Mouse (Mus musculus): Measurements from ENCODE around the gene Tlx3.

- no peak for TF ChIP-seq CTCF (IDR thresholded peaks at IDR 0.05; ENCODE audit: extremely low read depth, insufficient read length, insufficient replicate concordance, low read depth, low read length)
- TF ChIP-seq POLR2A (IDR thresholded peaks at IDR 0.05; ENCODE audit: low read depth, low read length), result no peak
Observed at GRCm38 (mm10) chr11:33207411-33207810, 4.0 kb upstream of the Tlx3 start.
